Mouse (Mus musculus) heart, embryonic 11.5 days (tissue): Measurements from ENCODE around the gene Masp1. TPM values are rescaled to one million over a fixed set of nuclear protein-coding genes. Genes with fewer than 3 reads are reported as not detected.

Experiments used
- ATAC-seq: fragments of 200-750 bp; cut with Nextera tagmentation; replicated peaks from 2 replicates; pipeline ENCODE4 v1.8.0; 2017; ENCODE audit warnings: moderate library complexity; ENCODE audit not compliant: insufficient number of reproducible peaks, low FRiP score, low TSS enrichment
- H3K27ac ChIP-seq: fragments of 300-500 bp; sonication (generic); 2 replicates; pipeline ENCODE4 v1.5.1; 2014; ENCODE audit warnings: mild to moderate bottlenecking, low read depth, low read length
- H3K27me3 ChIP-seq: fragments of 300-500 bp; sonication (generic); 2 replicates; pipeline ENCODE4 v1.6.1; 2014; ENCODE audit warnings: mild to moderate bottlenecking, low read length, mixed read lengths; ENCODE audit not compliant: control insufficient read depth, insufficient read depth
- H3K36me3 ChIP-seq: fragments of 300-500 bp; sonication (generic); 2 replicates; pipeline ENCODE4 v1.6.1; 2014; ENCODE audit warnings: mild to moderate bottlenecking, low read length, moderate library complexity, mixed read lengths; ENCODE audit not compliant: control insufficient read depth, insufficient read depth
- H3K4me1 ChIP-seq: fragments of 300-500 bp; sonication (generic); 2 replicates; pipeline ENCODE4 v1.6.1; 2014; ENCODE audit warnings: low read length; ENCODE audit not compliant: control insufficient read depth, insufficient read depth
- H3K4me2 ChIP-seq: fragments of 300-500 bp; sonication (generic); 2 replicates; pipeline ENCODE4 v1.6.1; 2014; ENCODE audit warnings: mild to moderate bottlenecking, moderate library complexity
- H3K4me3 ChIP-seq: fragments of 300-500 bp; sonication (generic); 2 replicates; pipeline ENCODE4 v1.5.1; 2014; ENCODE audit warnings: low read depth, low read length
- H3K9ac ChIP-seq: fragments of 300-500 bp; sonication (generic); 2 replicates; pipeline ENCODE4 v1.6.1; 2014; ENCODE audit warnings: mild to moderate bottlenecking, low read depth, low read length, moderate library complexity
- H3K9me3 ChIP-seq: fragments of 300-500 bp; sonication (generic); replicated peaks from 2 replicates; pipeline ENCODE4 v1.6.1; 2016; ENCODE audit warnings: low read length; ENCODE audit not compliant: control insufficient read depth
- WGBS: fragments of 180-500 bp; shearing (Covaris S2); extraction: QIAGEN DNeasy Blood & Tissue Kit; methylation state at CpG from one replicate; pipeline ENCODE4 v1.1.7; 2014; ENCODE audit not compliant: insufficient replicate concordance; 5-methylcytosine and 5-hydroxymethylcytosine counted together
- polyA plus RNA-seq: library from polyadenylated mRNA; unstranded; fragments of >200 nt; fragmentation: Nextera tagmentation; extraction: Ambion mirVana; gene quantifications from 2 replicates; pipeline ENCODE4 v1.2.1, GENCODE M21; 2014

The Masp1 gene
- polyA plus RNA-seq, 1 experiment from 2014 or later: 10.2 TPM

DNA sequence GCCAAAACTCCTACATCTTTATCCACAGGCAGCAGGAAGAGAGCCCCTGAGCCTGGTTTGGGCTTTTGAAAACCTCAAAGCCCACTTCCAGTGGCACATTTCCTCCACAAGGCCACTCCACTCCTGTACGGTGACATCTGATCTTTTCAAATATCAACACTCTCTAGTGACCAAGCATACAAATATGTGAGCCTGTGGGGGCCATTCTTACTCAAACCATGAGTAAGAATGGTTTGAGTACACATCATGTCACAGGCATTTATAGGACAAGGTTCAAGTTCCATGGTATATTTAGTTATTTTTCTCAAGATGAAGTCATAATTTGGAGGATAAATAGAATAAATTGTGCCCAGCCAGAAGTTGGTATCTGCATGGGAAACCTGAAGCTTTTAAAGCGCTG, 70.7 kb downstream of the Masp1 start:
- ATAC-seq: no peak

DNA sequence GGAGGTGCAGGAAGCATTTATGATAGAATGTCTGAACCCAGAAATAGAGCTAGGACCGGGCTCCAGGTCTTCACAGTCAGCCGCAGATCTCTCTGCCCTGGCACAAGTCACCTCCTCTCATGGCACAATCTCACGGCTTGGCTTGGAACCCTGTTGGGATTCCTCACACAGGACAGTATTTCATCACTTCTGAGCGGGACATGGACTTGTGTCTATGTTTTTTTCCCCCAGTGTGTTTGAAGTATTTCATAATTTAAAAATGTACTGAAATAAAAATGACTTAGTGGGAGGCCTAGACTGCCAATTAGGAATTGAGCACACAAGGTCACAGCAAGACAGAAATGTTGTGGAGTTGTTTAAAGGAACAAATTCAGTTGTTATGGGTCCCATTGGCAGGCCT, 76.4 kb downstream of the Masp1 start:
- Histone ChIP-seq H3K36me3 (no peaks in the 10 kb centered on the region), H3K9me3 (no peaks in the 10 kb centered on the region), H3K4me3 (no peak overlapping the region), H3K27ac (no peak overlapping the region), H3K27me3 (no peaks in the 10 kb centered on the region), H3K4me1 (no peaks in the 10 kb centered on the region), H3K9ac (no peak overlapping the region), H3K4me2 (no peak overlapping the region)
- no peak for ATAC-seq
- 85% methylated on average over 4 of the region's 4 CpGs for WGBS

More for the DNA sequence above, 70.7 kb downstream of the Masp1 start:
- WGBS: 70% methylated on average over 2 of the region's 2 CpGs
- H3K27me3 ChIP-seq: no peaks in the 10 kb centered on the region
- H3K36me3 ChIP-seq: no peaks in the 10 kb centered on the region
- H3K4me3 ChIP-seq: no peak overlapping the region
- H3K4me2 ChIP-seq: no peak overlapping the region
- H3K27ac ChIP-seq: no peak overlapping the region
- H3K9me3 ChIP-seq: no peaks in the 10 kb centered on the region
- H3K9ac ChIP-seq: no peak overlapping the region
- H3K4me1 ChIP-seq: no peaks in the 10 kb centered on the region

DNA sequence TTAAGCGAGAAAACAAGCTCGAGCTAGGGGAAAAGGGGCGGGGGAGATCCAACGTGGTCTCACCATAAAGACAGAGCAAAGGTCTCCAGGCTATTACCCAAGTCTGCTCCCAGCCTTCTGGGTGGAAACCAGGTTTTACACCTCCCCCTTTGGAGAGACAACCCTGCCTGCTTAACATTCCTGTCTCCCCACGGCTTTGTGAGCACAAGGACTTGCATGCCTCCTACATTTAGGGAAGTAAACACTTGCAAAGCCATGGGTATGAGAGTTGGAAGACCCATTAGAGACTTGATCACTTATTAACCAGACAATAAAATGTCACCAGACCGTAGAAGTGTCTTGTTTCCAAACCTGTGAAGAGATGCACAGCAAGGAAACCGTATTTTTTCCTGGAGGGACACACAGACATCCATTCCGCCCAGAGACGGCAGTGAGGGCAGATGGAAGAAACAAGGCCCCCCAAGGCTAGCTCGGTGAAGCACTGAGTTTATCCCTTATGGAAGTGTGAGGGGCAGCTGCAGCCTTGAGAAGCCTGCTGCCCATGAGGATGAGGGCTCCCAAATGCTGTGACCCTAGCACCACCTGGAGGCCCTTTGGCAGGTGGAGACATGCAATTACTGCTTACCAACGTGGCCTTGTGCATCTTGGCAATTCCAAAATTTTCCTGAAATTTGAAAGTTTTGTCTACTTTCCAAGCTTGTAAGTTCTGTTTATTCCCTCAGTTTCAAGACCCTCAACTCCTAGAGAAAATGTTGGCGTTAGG, 83.0 kb downstream of the Masp1 start:
- Histone ChIP-seq H3K4me2 (no peak overlapping the region), H3K9ac (no peak overlapping the region), H3K36me3 (no peaks in the 10 kb centered on the region), H3K27ac (no peak overlapping the region), H3K27me3 (no peaks in the 10 kb centered on the region), H3K9me3 (no peaks in the 10 kb centered on the region), H3K4me3 (no peak overlapping the region), H3K4me1 (no peaks in the 10 kb centered on the region)
- no peak for ATAC-seq
- 59% methylated on average over 12 of the region's 12 CpGs for WGBS

DNA sequence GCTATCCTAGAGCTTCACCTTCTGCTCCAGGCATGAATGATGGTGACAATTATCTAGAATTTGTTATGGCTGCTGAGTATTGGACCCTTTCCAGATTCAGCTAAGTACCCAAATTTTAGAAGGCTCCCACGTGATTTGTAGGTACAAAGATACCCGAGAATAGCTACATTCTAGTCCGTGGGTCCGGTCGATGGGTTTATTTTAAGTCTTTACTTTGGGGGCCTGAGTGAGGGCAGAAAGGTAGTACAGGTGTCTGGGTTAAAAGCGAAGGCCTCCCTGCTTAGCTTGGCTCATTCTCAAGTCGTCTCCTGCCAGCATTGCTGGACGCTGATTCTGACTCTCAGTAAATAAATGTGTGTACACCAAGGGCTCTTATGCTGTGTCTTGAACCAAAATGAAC, 90.6 kb downstream of the Masp1 start:
- Histone ChIP-seq H3K9ac (no peak overlapping the region), H3K9me3 (no peaks in the 10 kb centered on the region), H3K27me3 (no peaks in the 10 kb centered on the region), H3K4me3 (no peak overlapping the region), H3K36me3 (no peaks in the 10 kb centered on the region), H3K4me2 (no peak overlapping the region), H3K4me1 (no peaks in the 10 kb centered on the region), H3K27ac (no peak overlapping the region)
- 86% methylated on average over 8 of the region's 8 CpGs for WGBS
- no peak for ATAC-seq

DNA sequence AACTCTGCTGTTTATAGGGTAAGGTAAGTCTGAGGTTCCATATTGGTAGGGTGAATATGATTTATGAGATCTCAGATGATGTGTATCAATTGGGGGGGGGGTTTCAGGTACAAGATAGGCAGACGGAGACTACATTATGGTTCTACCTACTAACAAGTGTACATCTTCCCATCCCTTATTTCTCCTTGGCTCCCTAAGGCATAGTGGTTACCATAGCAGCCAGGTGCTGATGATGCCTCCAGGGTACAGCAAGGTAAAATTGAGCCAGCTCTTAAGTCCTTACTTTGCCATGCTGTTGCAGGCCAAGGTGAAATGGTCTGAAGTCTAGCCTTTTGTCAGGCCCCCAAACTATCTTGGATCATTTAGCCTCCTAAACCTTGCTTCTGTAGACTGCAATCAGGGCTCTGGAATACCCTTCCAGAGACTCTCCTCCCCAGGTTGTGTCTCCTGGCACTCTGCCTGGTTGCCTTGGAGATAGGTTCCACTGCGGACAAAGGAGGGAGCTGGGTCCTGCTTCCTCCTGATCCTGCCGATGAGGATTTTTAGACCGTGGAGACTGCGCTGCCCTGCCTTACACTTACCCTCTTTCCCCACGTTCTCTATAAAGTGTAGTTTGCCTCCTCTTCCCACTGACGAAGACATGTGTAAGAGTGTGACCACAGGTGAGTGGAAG, 91.8 kb downstream of the Masp1 start, which contains the start of gene Rtp1:
Rtp1 (plus strand) TSS at position 487 of the 673 bp plus-strand sequence.
- Histone ChIP-seq H3K4me2 (no peak within 1 kb of the TSS), H3K36me3 (no peaks in the 10 kb centered on the region), H3K4me1 (no peaks in the 10 kb centered on the region), H3K27ac (no peak within 1 kb of the TSS), H3K4me3 (no peak within 1 kb of the TSS), H3K9me3 (no peaks in the 10 kb centered on the region), H3K9ac (no peak within 1 kb of the TSS), H3K27me3 (no peaks in the 10 kb centered on the region)
- ATAC-seq: no peak
- WGBS: 73% methylated on average over 7 of the region's 7 CpGs

DNA sequence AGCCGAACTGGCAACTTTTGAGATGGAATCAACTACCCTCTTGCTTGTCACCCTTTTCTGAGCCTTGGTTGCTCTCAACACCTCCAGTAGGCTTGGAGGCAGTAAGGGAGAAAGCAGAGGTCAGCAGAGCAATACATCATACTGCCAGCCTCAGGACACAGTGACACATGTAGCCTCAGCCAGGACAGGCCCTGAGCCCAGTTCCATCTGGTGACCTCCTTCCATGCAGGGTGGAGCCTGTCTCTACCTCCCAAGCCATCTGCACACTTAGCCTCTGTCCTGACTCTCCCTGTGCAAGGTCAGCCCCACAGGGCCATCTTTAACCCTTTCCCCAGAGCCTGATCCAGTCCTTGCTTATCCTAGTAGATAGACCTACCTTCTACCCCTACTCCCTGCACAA, 92.9 kb downstream of the Masp1 start:
- Histone ChIP-seq H3K9ac (no peak overlapping the region), H3K9me3 (no peaks in the 10 kb centered on the region), H3K36me3 (no peaks in the 10 kb centered on the region), H3K4me3 (no peak overlapping the region), H3K27me3 (no peaks in the 10 kb centered on the region), H3K4me1 (no peaks in the 10 kb centered on the region), H3K4me2 (no peak overlapping the region), H3K27ac (no peak overlapping the region)
- WGBS: 67% methylated on average over 1 of the region's 1 CpGs
- no peak for ATAC-seq

DNA sequence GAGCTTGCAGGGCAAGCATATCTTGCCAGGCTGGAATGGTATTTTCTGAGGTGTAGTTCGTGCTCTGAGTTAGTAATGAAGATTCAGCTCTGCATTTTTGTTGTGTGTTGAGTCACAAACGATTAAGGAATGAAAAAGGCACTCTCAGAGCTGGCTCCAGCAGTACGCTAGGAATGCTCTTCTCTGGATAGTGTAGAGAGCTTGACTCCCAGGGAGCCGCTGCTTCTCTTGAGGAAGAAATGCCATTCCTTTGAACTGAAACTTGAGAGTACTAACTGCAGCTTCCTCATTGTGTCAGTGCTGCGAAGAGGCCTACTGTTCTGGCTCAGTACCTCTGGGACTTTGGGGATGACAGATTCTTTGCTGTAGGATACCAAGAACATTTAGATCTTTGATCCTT, 96.8 kb downstream of the Masp1 start:
- no peaks in the 10 kb centered on the region for H3K9me3 ChIP-seq

DNA sequence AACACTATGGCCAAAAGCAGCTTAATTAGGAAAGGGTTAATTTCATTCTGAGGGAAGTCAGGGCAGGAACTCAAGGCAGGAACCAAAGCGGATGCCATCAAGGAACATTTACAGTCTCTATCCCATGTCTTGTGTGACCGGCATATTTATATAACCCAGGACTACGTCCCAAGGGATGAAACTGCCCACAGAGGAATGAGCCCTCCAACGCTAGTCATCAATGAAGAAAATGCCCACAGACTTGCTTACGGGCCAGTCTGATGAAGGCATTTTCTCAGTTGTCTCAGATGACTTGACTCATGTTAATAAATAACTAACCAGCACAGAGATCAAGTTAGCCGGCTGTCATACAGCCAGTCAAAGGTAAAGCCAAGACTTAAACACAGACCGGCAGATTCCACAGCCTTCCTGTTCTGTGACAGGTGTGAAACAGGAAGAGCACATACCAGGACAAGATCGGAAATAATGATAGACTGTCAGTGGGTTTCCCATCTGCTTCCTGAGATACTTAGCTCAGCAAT, 101.0 kb downstream of the Masp1 start:
- H3K9me3 ChIP-seq: no peaks in the 10 kb centered on the region
- H3K27ac ChIP-seq: no peak overlapping the region
- no peak for ATAC-seq
- H3K4me1 ChIP-seq: peaks cover 6% of the 10 kb centered on the region; the same call in 1 of the 2 replicates
- H3K9ac ChIP-seq: no peak overlapping the region
- no peak overlapping the region for H3K4me3 ChIP-seq
- no peaks in the 10 kb centered on the region for H3K27me3 ChIP-seq
- 80% methylated on average over 8 of the region's 8 CpGs for WGBS
- no peak overlapping the region for H3K4me2 ChIP-seq
- no peaks in the 10 kb centered on the region for H3K36me3 ChIP-seq

More for the DNA sequence above, 96.8 kb downstream of the Masp1 start:
- H3K36me3 ChIP-seq: no peaks in the 10 kb centered on the region
- H3K4me3 ChIP-seq: no peak overlapping the region
- no peak overlapping the region for H3K27ac ChIP-seq
- no peak overlapping the region for H3K4me2 ChIP-seq
- no peak overlapping the region for H3K9ac ChIP-seq
- 61% methylated on average over 5 of the region's 5 CpGs for WGBS
- no peaks in the 10 kb centered on the region for H3K4me1 ChIP-seq
- no peaks in the 10 kb centered on the region for H3K27me3 ChIP-seq
- no peak for ATAC-seq
